Mouse (Mus musculus): Measurements from ENCODE around the gene Tmub2.

Gene Tmub2

GRCm38 (mm10) chr11:102304141-102304540 lies 19.4 kb downstream of the Tmub2 start:
- no peak for DNase-seq (ENCODE audit: low read depth, low spot score)

DNA sequence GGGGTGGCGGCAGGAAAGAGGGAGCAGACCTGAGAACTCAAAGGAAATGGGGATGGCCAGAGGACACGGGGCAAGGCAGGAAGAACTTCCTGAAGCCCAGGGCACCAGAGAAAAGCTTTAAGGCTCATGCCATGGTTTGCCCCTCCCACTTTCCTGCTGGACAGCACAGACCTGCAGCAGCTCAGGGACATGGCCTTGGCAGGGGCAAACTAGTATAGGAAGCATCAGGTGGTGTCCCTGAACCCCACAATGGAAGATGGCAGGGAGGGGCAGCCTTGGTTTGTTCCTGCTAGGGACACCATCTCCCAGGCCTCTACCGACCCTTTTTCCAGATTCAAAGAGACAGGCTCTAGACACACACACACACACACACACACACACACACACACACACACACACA lies 20.6 kb downstream of the Tmub2 start:
- DNase-seq (ENCODE audit: low read depth, low spot score) = no peak

DNA sequence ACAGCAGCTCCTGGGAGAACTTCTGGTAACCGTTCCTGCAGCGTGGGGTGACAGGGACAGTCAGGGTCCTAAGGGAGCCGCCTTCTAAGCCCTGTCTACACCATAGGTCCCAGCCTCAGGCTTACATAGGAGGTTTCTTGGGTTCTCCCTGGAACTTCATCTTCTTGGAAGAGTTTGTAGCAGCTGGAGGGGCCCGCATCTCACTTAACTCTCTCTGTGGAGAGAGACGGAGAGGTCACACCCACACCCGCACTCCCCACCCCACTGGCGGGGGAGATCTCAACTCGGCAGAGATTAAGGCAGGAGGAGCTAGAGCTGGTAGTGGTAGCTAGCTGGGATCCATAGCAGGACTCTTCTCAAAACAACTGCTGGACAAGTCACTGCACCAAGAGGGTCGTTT lies 23.4 kb downstream of the Tmub2 start:
- DNase-seq (ENCODE audit: low read depth, low spot score) = no peak

- peak; percentile 97 for DNase-seq (ENCODE audit: low read depth, low spot score)
Observed at GRCm38 (mm10) chr11:102308979-102309378, 24.2 kb downstream of the Tmub2 start.

DNA sequence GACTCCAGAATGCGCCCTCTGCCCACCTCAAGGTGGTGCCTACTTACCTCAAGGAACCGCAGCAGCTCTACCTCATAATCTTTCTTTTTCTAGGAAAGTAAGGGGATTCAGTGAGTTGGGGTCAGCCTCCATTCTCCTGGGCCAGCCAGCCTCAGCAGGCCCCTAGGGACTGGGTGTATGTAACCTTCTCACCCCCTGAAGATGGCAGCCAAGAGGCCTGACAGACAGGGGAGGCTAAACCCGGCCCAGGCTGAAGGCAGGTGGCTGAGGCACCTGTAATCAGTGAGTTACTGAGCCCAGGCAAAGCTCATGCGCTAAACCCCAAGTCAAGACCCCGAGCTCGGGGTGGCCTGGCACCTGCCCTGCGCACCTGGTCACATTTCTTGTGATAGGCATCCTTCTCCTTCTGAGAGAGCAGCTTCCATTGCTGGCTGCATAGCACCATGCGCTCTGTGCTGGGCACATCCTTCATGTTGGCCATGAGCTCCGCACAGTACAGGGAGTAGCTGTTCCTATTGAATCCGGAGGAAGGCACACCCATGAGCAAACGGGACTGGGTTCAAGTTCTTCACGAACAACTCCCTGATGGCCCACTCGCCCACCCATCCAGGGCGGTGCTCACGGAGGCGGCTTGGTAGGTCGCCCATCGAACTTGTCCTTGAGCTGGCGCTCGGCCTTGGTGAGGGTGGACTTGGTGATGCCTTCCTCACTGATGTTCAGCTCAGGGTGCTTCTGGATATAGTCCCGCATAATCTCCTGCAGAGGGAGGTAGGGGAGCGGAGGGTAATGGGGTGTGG lies 25.3 kb downstream of the Tmub2 start:
- DNase-seq (ENCODE audit: low read depth, low spot score) = no peak

DNA sequence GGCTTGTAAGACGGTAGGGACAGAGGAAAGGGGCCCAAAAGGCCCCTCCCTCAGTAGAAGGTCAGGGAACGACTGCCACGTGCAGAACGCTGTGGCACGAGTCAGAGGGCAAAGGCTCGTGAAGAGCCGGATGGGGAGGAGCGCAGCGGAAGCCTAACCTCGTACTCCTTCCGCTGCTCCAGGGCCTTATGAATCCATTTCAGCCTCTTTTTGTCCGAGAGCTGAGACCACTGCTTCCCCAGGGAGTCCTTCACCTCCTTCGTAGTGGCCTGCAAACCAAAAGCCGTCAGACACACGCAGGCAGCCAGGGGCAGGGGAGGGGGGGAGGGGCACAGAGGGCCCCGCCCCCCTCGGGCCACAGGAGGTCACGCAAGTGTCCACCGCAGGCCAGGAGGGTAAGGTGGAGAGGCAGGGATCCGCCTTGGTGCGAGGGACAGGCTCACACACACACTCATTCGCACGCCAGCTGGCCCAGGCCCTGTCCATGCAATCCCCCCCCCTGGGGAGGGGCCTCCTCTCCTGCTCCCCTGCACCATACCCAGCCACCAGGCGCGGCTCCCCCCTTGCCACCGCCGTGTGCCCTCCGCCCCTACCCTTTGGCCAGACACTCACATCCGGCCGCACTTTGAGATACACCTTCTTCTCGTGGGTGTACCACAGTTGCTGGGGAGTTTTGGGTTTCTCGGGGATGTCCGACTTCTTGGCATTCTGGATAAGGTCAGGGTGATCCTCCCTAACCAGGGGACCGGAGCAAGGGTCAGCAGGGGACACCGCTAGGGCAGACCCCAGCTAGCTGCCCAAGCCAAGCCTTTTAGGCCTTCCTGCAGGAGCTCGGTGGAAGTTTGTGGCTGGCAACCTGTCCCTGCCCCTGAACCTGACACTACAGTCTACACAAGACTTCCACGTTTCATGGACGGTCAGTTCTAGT lies 26.3 kb downstream of the Tmub2 start:
- DNase-seq (ENCODE audit: low read depth, low spot score) = no peak

- no peak for DNase-seq (ENCODE audit: low read depth, low spot score)
Observed at GRCm38 (mm10) chr11:102311966-102312365, 27.2 kb downstream of the Tmub2 start.

- DNase-seq (ENCODE audit: low read depth, low spot score) = no peak
Observed at GRCm38 (mm10) chr11:102312586-102312985, 27.9 kb downstream of the Tmub2 start.

- DNase-seq (ENCODE audit: low read depth, low spot score) = no peak
Observed at GRCm38 (mm10) chr11:102314321-102314720, 29.6 kb downstream of the Tmub2 start.

DNA sequence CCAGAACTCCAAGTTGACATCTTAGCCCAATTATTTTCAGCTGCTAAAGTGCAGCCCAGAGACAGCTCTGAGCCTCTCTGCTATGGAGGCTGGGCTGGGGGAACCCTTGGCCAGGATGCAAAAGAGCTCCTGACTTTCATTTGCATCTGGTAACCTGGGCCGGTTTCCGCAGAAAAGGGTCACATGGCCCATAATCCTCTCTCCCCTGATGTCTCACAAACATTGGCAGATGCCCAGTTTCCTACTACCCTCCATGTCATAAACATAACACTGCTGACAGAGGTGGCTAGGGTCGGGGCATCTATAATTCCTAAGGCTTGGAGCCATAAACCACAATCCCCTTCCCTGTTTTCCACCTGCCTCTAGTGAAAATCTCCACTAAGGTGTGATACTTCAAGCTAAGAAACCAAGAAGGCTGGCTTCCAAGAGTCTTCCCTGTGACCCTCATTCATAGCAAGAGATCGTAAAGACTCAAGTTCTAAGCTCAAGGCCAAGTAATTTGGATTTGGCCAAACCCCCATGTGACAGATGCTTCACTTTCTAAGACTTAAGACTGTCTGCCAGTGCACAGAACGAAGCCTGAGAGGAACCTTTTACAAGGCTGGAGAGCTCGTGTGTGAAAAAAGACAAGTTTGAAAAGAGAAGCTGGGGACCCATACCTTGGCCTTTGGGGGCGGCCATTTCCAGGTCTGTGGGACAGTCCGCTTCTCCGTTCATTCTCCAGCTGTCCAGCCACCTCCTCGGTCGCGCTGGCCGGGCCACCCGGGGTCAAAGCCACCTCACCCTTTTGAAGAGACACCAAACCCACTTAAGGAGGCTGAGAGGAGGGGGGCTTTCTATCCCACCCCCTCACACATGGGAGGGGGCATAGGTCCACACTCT lies 31.2 kb downstream of the Tmub2 start:
- DNase-seq (ENCODE audit: low read depth, low spot score) = no peak

GRCm38 (mm10) chr11:102316572-102317297 lies 32.0 kb downstream of the Tmub2 start:
- DNase-seq (ENCODE audit: low read depth, low spot score) = peak; percentile 76

DNA sequence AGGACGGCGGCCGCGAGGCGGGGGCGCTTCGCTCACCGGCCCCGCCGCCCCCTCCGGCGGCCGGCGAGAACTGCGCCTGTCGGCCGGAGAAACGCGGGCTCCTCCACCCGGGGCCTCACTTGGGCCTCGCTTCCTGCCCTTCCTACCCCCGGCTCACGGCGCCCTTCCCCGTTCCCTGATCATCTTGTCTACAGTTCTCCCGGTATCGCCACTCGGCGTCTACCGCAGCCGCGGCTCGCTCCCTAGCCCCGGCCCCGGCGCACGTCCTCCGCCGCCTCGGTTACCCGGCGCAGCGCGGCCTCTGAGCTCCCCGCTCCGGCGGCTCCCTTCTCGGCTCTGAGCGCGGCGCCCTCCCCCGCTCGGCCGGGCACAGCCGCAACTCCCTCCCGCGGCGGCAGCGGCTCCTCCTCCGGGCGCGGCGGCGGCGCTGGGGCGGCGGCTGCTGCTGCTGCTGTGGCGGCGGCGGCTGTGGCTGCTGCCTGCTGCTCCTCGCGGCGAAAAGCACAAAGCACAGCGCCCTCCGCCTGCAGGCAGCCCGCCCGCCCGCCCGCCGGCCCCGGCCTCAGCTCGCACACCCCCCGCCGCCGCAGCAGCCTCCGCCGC lies 32.7 kb downstream of the Tmub2 start:
- peak; percentile 58 for DNase-seq (ENCODE audit: low read depth, low spot score)

GRCm38 (mm10) chr11:102317901-102318575 lies 33.3 kb downstream of the Tmub2 start:
- DNase-seq (ENCODE audit: low read depth, low spot score) = peak; percentile 62

- DNase-seq (ENCODE audit: low read depth, low spot score) = no peak
Observed at GRCm38 (mm10) chr11:102318576-102319409, 34.1 kb downstream of the Tmub2 start.

DNA sequence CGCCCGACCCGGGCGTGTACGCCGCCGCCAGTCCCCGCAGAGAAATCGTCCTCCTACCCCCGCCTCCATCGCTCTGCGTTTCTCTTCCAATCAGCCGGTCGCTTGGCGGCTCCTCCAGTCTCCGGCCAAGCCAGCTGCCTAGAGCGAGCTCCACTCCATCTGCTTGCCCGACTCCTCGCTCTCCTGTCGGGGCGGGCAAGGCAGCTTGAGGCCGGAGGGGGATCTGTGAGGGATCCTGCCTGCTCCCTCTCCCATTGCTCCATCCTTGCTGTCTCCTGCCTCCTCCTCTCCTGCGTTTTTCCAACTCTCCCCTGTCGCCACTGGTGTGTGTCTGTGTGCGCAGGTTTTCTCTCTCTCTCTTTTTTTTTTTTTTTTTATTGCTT lies 34.7 kb downstream of the Tmub2 start, which contains the start of gene Ubtf:
Ubtf (minus strand) TSS at position 333 of the 383 bp plus-strand sequence.
- peak; percentile 63 for DNase-seq (ENCODE audit: low read depth, low spot score)

- peak; percentile 80 for DNase-seq (ENCODE audit: low read depth, low spot score)
Observed at GRCm38 (mm10) chr11:102319941-102320685, 35.4 kb downstream of the Tmub2 start.

DNA sequence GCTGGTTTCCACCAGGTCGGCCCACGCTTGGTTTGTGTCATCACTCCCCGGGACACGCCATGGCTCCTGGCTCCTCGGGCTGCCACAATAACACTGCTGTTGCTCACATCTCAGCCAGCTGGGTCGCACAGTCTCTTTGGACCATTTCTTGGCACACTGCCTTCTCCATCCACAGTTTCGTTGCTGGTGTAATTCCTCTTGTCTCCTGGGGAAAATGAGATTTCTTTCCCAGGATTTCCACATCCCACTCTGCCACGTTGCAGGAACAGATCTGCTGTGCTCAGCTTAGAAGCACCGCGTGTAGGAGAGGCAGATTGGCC lies 35.9 kb downstream of the Tmub2 start:
- peak; percentile 34 for DNase-seq (ENCODE audit: low read depth, low spot score)

DNA sequence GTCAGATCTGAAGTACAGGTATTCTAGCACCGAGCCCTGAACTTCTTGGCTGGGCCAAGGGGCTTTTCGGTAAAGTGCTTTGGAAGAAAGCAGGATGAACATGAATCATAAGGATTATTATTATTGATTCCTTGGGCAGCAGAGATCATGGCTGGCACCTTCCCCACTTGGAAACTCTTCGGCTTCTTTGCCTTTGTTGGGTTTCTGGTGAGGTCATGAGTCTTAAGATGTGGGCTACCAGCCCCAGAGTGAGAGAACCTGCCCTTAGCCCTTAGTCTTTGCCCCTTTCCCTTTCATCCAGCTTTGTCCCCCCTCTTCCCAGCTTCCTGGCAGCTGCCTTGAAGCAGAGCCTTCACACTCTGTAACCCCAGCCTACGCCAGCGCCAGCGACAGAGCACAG lies 37.2 kb downstream of the Tmub2 start:
- no peak for DNase-seq (ENCODE audit: low read depth, low spot score)
